Mouse (Mus musculus) right cerebral cortex, postnatal 14 days (tissue): ENCODE data around the gene Wbp2nl.

Experiments used
- DNase-seq: peaks from one replicate; pipeline ENCODE4 v3.0.0; 2022

Wbp2nl gene

DNA sequence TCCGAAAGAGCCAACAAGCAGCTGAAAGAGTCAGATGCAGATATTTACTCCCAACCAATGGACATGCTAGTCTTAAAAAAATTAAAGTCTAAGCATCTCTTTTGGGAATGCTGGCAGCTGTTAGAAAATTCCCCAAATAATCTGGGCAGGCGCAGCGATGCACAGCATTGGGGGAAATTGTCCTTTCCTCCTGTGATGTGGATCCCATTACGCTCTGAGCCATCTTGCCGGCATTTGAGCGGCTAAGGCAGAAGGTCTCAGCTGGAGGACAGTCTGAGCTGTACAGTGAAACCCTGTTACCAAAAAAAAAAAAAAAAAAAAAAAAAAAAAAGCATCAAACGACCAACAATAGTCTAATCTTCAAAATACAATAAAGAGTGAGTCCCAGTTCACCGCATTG lies 23.4 kb downstream of the Wbp2nl start:
- DNase-seq = no peak

DNA sequence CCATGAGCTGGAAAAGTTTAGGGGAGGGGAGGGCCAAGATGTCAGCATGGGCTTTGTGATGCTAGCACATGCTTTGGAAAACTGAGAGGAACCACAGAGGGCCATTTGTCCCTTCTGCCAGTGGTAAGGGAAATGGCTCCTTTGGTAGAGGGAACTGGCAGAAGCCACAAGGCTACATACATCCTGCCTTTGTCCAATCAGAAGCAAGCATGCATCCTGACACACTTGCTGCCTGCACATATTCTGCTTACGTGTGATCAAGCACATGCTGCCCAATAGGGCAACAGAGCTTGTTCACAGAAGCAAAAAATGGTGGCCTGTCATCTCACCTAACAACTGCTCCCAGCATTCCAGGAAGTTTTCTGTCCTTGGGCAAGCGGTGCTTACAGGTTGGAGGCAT lies 26.6 kb downstream of the Wbp2nl start:
- DNase-seq = no peak

DNA sequence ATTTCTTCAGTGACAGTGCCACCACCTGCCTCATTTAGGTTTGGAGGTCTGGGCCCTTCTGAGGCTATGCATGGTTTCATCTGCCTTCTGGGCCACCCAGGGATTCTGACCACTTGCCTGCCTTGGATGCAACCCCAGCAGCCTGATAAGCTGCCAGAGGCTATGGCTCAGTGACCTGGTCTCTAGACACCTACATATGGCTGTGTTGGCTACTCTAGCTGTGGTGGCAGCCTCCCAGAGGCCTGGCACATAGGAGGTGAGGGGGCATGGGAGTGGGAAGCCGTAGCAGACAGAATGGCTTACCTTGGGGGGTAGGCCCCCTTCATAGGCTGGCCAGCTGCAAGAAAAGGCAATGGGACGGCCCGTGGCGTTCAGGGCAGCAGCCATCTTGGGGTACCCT lies 36.4 kb downstream of the Wbp2nl start:
- DNase-seq = no peak

DNA sequence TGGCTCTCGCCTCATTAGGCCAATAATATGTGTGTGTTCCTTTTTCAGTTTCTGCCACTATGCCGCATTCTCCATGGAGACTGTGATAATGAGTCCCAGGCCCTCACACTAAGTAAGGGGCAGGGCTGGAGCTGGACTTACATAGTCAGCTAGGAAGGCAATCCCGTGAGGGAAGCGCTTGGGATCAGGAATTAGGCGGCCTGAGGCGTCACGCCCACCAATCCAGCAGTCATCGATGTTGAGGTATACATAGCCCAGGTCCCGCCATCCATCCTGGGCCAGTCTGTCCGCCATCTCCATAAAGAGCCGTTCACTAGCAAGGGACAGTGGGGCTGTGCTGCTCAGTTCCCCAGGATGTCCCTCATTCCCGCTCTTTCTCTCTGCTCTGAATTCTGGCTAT lies 37.9 kb downstream of the Wbp2nl start:
- DNase-seq = no peak

DNA sequence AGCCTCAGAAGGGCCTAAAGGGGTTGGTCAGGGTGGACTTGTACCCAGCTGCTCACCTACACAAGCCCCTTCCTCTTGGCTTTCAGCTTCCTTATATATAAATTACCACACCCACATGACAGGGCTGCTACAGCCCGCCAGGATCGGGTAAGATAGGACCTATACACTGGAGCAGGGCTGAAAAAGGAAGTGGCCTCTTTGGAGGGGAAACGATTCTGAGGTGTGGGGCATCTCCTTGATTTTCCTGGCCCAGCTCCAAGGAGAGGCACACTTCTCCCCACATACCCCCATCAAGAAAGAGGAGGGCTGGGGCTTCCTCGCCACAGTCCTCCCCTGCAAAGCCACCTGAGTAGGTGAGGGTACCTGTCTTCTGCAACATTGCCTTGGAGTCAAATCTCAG lies 39.1 kb downstream of the Wbp2nl start:
- no peak for DNase-seq

DNA sequence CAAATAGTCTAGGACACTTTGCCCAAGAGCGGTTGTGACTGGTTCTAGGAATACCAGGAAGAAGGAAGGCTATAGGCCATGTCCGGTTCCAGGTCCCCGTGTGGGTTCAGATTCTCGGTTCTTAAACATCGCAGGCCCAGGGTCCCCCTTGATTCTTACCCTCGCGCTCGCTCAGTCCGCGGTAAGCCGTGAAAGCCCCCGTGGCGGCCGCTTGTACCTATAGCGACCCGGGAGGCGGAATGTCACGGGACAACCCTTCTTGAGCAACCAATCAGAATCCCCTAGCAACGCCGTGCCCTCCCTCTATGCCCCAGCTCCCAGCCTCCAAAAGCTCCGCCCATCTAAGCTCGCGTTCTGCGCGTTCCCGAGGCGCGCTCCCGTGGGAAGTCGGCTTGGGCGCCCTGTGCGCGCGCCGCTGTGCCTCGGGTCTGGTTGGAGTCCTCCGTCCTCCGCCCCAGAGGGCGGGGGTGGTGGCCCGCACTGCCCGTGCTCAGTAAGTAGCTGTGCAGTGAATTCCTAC lies 39.9 kb downstream of the Wbp2nl start, which contains the start of the genes Naga, Pheta2 and Smdt1:
Gene Naga (minus strand): TSS at position 333 of the 520 bp plus-strand sequence.
Gene Pheta2 (plus strand): TSS at position 350 of the 520 bp plus-strand sequence.
Gene Smdt1 (plus strand): TSS at position 367 of the 520 bp plus-strand sequence.
- peak; percentile 95 for DNase-seq

DNA sequence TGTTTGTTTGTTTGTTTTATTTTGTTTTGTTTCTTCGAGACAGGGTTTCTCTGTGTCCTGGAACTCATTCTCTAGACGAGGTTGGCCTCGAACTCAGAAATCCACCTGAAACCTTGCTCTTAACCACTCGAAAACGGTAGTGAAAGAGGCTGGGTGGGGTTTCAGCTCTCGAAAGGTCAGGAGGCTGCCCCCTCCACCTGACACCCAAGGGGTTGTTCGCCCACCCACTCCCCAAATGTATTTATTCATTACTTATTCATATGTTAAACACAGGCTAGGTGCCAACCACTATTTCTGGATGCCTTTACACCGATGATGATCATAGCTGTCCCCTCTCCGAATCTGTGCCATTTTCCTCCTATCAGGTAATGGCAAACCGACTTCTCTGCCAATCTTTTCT lies 40.4 kb downstream of the Wbp2nl start:
- DNase-seq = no peak

DNA sequence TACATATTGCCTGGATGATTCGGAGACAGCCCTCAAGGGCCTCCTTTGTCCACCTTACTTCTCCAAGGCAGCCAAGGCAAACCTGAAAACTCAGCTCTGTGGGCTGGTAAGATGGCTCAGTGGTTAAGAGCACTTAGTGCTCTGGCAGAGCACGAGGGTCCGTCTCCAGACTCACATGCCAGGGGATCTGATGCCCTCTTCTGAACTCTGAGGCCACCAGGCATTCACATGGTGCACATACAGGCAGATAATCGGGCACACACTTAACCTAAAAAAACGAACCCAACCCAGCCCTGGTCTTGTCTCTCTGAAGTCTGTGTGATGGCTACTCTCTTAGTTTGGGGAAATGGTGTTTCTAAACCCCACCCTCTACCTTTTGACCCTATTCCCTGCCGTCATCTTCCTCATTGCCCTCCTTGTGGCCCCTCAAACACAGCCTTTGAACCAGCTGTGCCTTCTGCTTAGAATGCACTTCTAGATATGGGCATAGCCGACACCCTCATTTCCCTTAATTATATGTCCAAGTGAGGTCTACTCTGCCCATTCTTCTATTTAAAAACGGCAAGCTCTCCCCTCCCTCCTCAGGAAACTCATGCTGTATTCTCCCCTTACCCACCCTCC lies 41.0 kb downstream of the Wbp2nl start:
- DNase-seq = no peak

DNA sequence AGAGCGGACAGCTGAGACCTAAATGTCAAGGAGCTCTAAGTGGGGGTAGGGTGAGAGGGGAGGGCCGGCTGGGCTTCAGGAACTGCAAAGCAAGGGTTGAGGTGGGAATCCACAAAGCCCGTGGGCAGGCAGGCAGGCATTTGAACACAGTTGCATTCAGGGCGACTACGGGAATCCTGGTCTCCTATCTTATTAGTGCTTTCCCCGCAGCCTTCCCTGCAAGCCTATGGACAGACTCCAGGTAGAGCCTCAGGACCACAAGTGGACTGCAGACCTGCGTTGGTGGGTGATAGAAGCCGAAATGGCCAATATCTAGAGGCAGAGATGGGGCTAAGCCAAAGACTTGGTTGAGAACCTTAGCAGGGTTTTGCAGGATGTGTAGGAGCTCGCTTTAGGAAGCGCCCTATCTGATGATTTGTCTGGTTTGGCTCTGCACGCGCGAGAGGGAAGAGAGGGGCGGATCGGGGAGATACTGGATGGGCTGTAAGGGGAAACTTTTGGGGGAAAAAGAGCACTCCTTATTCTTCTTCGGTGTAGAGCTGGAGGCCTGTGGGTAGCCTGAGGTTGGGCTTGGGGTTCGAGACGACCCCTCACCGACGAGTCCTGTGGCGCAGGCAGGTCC lies 41.8 kb downstream of the Wbp2nl start:
- no peak for DNase-seq

DNA sequence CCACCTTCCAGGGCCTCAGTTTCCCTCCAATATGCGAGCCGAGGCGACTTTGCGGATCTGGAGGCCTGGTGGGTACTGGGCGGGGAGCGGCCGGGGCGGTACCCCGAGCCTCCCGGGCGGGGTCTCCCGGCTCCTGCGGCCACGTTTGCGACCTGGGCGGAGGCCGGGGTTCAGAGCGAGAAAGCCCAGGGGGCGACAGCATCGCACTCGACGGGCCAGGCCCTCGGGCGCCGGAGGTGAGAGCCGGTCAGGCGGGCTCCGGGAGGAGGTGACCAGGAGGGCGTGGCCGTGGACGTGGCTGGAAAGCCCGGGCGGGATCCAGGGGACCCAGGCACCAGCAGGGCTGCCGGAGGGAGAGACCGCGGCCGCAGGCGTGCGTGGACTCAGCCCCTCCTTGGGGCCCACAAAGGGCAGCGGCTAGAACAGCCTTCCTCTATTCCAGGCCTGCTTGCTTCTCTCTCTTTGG lies 42.3 kb downstream of the Wbp2nl start:
- no peak for DNase-seq

DNA sequence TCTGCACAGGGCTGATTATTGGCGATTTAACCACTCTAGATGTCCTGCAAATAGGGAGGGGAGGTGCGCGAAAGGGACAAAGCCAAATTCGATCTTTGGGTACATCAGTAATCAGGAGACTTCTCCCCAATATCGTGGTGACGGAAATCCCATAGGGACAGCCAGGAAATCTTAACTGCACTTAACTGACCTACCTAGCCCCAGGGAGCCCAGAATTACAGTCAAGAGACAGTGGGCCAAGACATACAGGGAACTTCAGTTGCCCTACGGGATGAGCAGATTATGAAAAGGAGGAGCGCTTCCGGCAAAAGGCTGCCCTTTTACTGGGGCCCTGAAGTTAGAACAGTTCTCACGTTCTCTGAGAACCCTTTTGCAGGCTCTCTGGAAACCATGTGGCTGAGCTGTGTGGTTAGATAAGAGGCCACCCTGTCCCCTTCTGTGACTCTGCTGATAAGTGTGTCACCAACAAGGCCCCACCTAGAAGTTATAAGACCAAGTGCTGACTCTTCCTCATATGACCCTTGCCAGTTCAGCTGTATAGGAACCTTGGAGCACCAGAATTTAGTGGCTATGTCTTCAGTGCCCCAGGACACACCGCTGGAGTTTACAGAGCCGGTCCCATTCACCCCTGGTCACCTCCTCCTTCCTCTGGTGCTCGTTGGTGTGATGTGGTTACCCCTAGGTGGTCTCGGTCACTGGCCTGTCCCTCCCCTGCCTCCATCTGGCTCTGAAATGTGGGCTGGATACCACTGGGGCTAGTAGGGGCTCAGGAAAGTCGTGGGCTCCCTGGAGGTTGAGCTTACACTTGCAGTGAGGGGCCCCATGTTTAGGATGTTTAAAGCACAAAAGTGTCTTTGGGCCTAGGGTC lies 43.2 kb downstream of the Wbp2nl start:
- no peak for DNase-seq

DNA sequence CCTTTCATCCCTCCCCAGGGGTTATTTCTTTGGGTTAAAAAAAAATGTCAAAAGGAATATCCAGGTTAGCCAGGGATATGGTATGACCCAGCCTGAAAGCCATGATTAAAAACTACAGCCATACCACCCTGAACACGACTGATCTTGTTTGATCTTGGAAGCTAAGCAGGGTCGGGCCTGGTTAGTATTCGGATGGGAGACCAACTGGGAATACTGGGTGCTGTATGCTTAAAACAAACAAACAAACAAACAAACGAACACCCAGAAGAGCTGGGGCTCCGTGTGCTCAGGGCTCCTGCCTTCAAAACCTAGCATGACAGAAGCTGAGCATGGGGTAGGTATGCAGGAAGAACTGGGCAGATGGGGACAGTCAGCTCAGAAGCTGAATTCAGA lies 43.8 kb downstream of the Wbp2nl start:
- no peak for DNase-seq

DNA sequence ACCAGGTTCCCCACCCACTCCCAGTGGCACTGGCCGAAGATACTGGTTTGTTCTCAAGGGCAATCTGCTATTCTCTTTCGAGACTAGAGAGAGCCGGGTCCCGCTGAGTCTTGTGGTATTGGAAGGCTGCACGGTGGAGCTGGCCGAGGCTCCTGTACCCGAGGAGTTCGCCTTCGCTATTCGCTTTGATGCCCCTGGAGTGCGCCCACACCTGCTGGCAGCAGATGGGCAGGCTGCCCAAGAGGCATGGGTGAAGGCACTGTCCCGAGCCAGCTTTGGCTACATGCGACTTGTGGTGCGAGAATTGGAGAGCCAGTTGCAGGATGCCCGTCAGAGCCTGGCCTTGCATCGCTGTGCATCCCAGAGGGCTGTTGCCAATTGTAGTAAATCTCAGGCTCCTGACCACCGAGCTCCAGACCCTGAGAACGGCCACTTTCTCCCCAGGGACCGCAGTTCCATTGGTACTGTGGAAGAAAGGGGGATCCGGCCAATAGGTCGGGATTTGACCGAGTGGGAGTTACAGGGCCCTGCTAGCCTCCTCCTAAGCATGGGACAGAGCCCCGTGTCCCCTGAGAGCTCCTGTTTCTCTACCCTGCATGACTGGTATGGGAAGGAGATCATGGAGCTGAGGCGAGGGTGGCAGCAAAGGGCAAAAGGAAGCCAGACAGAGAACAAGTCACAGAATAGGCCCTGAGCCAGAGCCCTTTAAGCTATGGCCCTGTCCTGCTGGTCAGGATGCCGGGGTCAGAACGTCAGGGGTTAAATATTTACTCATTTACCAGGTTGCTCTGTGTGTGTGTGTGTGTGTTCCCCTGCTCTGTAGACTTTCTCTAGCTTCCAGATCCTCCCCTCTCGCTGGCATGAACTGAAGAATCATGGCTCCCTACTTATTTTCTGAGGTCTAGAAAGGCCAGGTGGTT lies 44.9 kb downstream of the Wbp2nl start:
- DNase-seq = no peak

DNA sequence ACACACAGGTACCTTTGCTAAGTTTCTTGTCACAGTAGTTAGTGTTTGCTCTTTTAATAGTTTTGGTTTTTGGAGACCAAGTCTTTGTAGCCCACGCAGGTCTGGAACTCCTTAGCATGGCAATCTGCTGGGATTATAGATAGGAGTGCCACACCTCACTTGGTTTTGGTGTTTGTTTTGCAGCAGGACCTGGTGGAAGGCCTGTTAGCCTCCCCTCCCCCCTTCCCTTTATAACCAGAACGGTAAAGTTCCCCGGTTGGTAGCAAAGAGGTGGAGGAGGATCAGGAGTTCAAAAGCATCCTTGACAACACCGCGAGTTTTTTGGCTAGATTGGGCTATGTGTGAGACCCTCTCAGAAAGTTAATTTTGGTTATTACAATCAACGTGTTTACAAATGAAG lies 46.2 kb downstream of the Wbp2nl start:
- no peak for DNase-seq

DNA sequence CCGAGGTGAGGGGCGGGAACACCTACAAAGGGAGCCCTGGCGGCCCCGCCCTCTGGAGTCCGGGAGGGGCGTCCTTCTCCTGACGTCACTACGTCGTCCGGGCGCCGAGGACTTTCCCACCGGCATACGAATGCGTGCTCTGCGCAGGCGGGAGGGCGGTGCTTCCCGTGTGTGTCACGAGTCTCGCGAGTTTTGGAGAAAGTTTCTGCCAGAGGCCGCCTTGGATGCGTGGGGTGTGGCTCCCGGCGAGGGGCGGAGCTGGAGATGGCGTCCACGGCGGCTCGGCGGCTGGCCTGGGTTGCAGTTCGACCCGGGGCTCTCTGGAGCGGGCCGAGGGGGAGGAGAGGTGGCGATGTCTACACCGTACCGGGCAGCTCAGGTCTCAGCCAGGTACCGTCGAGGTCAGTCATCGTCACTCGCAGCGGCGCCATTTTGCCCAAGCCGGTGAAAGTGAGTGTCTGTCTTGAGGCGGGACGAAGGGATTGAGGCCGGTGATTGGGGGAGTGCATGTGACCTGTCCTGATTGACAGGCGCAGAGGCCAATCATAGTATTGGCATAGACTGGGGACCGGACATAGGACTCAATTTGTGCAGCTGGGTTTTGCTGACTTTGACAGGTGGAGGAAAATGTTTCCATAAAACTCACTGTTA lies 47.2 kb downstream of the Wbp2nl start:
- peak; percentile 97 for DNase-seq

DNA sequence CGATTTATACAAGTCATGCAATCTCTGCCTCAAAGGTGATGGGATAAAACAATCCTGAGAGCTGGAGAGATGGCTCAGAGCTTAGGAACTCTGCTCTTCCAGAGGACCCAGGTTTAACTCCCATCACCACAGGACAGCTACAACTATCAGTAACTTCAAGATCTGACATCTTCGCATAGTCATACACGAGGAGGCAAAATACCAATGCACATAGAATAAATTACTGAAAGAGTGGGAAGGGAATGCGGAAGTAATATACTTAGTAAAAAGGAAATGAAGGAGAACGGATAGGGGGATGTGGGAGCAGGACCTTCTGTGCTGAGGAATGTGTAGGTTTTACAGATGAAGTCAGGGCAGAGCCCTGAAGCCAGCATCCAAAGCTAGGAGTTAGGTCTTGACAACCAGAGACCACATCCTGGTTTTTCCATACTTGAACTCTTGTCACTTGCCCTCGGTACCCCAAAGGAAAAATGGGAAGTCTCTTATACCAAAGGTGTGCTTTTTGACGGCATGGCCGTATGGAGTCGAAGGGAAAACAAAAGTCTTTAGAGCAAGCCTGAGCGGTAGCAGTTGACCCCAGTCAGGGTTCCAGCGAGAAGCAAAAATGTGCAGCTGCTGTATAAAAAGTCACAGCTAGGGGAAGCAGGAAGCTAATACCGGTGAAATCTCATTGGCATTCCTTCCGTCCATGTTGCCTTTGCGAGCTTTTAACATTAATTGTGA lies 48.0 kb downstream of the Wbp2nl start:
- DNase-seq = no peak

DNA sequence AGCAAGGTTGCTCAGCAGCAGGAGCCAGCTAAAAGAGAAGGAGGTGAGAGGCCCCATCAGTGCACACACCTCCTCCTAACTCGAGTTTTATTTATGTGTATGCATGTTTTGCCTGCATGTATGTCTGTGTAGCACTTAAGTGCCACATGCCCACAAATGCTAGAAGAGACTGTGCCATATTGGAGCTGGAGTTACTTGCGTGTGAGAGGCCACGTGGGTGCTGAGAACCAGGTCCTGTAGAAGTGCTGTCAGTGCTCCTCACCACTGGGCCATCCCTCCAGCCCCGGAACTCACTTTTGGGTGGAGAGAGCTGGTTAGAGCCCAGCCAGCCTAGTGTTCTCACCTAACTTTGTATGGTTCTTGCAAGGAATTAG lies 48.5 kb downstream of the Wbp2nl start:
- no peak for DNase-seq

DNA sequence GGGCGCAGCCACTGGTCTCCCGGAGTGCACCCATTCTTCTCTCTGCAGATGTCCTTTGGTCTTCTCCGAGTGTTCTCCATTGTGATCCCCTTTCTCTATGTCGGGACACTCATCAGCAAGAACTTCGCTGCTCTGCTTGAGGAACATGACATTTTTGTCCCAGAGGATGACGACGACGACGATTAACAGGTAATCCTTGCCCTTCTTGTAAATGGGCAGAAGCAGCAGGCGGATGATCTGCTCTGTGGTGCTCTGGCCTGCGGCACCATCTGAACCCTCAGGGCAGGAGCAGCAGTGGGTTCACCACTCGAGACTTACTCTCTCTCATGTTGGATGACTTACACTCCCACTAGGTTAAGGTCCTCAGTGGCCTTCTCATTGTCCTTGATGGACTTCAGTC lies 49.1 kb downstream of the Wbp2nl start:
- DNase-seq = no peak

DNA sequence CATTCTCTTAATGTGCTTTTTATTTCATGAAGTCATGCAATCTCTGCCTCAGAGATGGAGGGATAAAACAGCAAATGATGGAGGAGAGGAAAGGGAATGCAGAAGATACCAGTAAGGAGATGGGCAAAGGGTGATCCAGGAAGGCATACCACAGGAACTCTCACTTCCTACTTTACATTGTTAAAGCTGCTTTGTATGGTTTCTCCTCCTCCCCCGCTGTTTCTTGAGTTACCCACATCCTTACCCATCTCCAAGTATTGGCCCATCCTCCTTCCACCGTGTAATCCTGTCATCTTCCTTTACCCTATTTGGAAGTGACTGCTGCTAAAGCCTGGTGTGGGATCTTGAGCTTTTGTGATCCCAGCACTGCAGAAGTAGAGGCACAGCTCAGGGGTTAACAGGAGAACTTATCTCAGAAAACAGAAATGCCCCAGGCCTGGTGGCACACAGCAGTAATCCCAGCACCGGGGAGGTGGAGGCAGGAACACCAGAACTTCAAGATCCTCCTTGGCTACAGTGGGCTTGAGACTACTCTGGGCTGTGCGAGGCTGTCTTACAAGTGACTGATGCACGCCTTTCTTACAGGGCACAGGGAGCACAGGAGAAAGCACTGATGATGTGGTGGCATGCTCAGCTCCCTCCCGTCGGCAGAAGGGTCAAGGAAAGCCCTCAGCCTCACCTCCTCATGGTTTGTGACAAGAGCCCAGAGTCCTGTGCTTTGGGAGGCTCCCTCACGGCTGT lies 49.7 kb downstream of the Wbp2nl start:
- no peak for DNase-seq

DNA sequence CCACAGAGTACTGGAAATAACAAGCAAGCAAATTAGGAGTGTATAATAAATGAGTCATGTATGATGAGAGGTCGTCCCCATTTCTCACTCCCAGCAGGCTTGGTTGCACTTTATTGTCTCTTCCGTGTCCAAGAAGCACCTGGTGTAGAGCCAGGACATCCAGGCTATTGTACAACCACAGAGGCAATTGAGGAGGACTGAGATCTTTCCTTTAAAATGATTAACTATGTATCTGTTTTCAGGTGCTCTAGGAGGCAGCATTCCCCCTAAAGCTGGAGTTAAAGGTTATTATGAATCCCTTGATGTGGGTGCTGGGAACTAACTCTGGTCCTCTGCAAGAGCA lies 50.2 kb downstream of the Wbp2nl start:
- no peak for DNase-seq

DNA sequence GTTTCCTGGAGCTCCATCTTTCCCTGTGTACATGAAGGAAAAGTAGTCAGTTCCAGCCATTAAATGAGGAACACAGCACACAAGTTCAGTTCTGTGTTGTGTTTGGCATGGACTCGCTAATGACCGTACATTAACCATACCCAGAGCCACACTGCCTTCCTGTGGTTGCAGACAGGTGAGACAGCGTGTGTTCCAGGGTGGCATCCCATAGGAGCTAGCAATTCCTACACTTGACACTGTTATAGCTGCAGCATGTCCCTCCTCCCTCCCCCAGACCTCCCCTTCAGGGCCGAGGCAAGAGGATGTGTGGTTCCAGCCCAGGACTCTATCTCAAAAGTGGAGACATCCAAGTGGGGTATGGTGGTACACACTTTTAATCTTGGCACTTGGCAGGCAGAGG lies 51.6 kb downstream of the Wbp2nl start:
- DNase-seq = no peak
